Mouse (Mus musculus): ENCODE data around the gene Nav2.

GRCm38 (mm10) chr7:48917988-48918387, 9.5 kb downstream of the Nav2 start:
- TF ChIP-seq EP300 (IDR thresholded peaks at IDR 0.05; ENCODE audit: low read depth in 1 of 2, low read length in 2 of 2) (no peak), TCF12 (IDR thresholded peaks at IDR 0.05; ENCODE audit: low read depth, low read length) (no peak), TBP (IDR thresholded peaks at IDR 0.05; ENCODE audit: low read depth, low read length) (no peak), MAFK (IDR thresholded peaks at IDR 0.05; ENCODE audit: borderline replicate concordance, low read depth, low read length) (no peak), ELF1 (IDR thresholded peaks at IDR 0.05; ENCODE audit: low read depth, low read length) (no peak), CTCF (IDR thresholded peaks at IDR 0.05 in 2 of 3, conservative IDR thresholded peaks at IDR 0.05 in 1 of 3; ENCODE audit: control insufficient read depth in 1 of 3, insufficient read depth in 1 of 3, low read depth in 2 of 3, low read length in 3 of 3, poor library complexity in 1 of 3, severe bottlenecking in 1 of 3) (no peak), NELFE (IDR thresholded peaks at IDR 0.05; ENCODE audit: low read depth, low read length) (no peak)

All from MEL (cell line).